Mouse (Mus musculus) NIH3T3 (cell line): ENCODE data around the gene Gatad2a.
"Not testable (repeated sequence)": the region's sequence is repeated elsewhere in the genome, so short reads cannot be mapped to it uniquely, and the experiment has no call there.

Experiments used
- DNase-seq: peaks from one replicate; pipeline ENCODE4 v3.0.0-alpha.2; 2012; ENCODE audit warnings: low read depth

The Gatad2a gene

GRCm38 (mm10) chr8:69995422-69995775 is 785 bp downstream of the Gatad2a start:
- no peak for DNase-seq

GRCm38 (mm10) chr8:69988936-69989335 is 7.2 kb downstream of the Gatad2a start:
- DNase-seq = not testable (repeated sequence)

- DNase-seq = no peak
Measured at GRCm38 (mm10) chr8:69987744-69988143, 8.4 kb downstream of the Gatad2a start.

GRCm38 (mm10) chr8:69984876-69985553 is 11.2 kb downstream of the Gatad2a start:
- no peak for DNase-seq

DNA sequence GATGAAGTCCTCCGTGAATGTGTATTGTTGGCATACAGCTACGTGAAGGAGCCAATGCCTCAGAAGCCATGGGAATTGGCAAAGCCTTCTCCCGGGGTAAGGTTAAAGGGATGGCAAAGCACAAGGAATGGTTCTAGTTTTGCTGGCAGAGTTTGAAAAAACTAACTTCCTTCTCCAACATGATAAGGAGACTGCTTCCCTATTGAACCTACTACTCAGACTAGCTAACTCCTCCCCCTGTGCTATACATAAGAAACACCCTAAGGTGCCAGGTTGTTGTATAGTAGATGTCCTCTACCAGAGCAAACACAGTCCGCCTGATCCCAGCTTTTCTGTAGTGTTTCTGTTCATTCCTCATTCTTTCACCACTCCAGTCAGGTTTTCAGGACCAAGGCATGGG is 17.7 kb downstream of the Gatad2a start:
- no peak for DNase-seq

- DNase-seq = no peak
Measured at GRCm38 (mm10) chr8:69974806-69975205, 21.4 kb downstream of the Gatad2a start.

DNA sequence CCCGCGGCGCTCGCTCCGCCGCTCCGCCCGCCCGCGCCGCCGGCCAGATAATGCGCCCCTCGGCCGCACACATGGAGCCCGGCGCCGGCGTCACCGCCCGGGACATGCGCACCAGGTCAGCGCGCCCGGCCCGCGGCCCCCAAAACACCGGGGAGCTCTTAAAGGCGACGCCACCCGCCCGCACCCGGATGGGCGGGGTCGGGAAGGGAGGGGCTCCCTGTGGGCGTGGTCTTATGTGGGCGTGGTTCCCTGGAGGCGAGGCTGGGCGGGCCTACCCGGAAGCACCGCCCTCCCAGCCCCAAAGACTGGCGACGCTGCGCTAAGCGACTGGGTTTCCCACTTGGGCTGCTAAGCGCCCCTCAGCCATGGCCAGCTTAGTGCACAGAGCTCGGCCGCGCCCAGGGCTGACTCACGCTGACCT is 22.0 kb downstream of the Gatad2a start:
- DNase-seq = peak; percentile 98

GRCm38 (mm10) chr8:69973442-69974161 is 22.6 kb downstream of the Gatad2a start:
- peak; percentile 71 for DNase-seq

DNA sequence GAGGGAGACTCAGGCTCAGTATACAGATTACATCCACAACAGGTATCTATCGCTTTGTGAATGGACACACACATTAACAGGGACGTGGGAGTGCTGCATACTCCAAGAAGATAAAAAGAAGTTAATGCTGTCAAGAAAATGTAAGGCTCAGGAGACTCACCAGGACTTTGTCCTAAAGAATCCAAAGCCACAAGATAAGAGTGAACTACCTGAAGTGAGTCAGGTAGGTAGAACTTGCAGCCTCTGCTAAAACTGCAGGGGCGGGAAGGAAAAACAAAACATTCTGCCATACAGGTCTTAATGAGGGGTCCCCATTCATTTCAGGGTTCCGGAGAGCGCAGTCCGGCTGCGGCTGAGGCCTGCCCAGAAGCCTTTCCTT is 23.1 kb downstream of the Gatad2a start:
- no peak for DNase-seq

GRCm38 (mm10) chr8:69970880-69971279 is 25.3 kb downstream of the Gatad2a start:
- DNase-seq = no peak

- peak; percentile 42 for DNase-seq
Measured at GRCm38 (mm10) chr8:69967291-69967933, 28.8 kb downstream of the Gatad2a start.

GRCm38 (mm10) chr8:69959241-69959640 is 36.9 kb downstream of the Gatad2a start:
- DNase-seq = no peak

DNA sequence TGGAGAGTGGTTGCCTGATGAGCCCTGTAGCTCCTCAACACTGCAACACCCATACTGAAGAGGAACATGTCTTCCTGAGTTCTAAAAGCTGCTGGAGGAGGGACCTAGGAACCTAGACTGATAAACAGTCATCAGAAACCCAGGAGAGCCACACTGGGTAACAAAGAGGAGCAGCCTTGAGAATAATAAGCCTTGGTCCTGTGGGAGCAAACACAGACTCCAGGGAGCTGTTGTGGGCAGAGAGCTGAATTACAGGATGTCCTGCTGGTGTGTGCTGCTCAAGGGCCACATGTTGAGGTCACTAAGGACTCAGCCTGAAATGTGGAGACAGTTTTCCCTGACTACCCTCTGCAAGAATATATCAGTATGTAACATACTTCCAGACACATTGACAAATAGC is 38.3 kb downstream of the Gatad2a start:
- no peak for DNase-seq

GRCm38 (mm10) chr8:69957419-69957818 is 38.8 kb downstream of the Gatad2a start:
- DNase-seq = no peak

DNA sequence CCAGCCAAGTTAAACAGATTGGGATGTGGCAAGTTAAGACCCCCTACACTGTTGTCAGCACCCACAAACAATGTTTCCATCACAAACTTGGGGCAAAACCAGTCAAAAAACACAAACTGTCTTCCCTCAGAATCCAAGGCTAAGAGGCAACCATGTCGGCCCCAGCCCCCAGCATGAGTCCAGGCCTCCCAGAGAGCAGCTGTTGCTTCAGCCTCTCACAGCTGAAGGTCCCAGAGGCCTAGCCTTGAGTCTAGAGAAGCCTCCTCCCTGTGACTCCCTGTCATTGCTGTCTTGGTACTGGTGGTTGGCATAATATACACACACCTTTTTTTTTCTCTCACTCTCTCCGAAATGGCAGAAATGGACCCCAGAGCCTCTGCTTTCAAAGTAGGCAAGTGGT is 39.5 kb downstream of the Gatad2a start:
- no peak for DNase-seq

DNA sequence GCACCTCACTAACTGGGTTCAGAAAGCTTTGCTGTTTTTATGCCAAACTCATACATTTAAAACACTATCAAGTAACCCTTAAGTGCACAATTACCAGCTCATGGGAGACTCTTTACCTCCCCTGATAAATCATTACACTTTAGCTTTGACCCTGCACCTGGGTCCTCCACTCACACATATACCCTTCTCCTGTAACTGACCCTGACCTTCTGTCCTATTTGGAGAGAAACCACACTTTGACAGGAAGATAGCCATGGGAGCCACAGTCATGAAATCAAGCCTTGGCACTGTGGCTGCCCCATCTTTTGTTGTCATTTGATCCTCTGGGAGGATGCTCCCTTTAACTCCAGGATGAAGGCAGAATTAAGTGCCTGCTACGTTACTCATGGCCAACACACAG is 41.5 kb downstream of the Gatad2a start:
- no peak for DNase-seq

- DNase-seq = no peak
Measured at GRCm38 (mm10) chr8:69954213-69954612, 42.0 kb downstream of the Gatad2a start.

GRCm38 (mm10) chr8:69950300-69950699 is 45.9 kb downstream of the Gatad2a start:
- DNase-seq = no peak

- DNase-seq = not testable (repeated sequence)
Measured at GRCm38 (mm10) chr8:69942495-69942894, 53.7 kb downstream of the Gatad2a start.

GRCm38 (mm10) chr8:69940386-69940785 is 55.8 kb downstream of the Gatad2a start:
- DNase-seq = no peak

GRCm38 (mm10) chr8:69939633-69940032 is 56.6 kb downstream of the Gatad2a start:
- DNase-seq = peak; percentile 90

GRCm38 (mm10) chr8:69938245-69938982 is 57.8 kb downstream of the Gatad2a start:
- no peak for DNase-seq

DNA sequence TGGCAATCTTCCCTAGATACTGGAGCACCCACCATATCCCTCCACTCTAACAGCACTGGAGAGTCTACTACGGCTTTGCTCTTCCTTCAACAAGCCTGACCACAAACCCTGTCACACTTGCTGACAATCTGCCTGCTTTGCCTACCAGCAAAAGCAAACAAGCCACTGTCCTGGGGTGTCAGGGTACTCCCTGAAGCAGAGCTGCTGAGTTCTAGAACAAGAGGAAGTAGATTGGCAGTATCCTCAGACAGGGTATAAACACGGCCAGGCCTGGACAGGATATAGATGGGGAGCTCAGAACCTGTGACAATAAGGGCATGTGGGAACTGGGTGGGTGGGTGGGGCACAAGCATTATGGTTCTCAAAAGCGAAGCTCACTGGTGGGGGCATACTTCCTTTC is 58.7 kb downstream of the Gatad2a start:
- no peak for DNase-seq
